Mouse (Mus musculus): ENCODE results near the gene Gp9. TPM values are rescaled to one million over a fixed set of nuclear protein-coding genes. Genes with fewer than 3 reads are reported as not detected.

Gene Gp9
- polyA plus RNA-seq (2012; rRNA removed), result 13.1 and 14.9 TPM in 2 replicates

DNA sequence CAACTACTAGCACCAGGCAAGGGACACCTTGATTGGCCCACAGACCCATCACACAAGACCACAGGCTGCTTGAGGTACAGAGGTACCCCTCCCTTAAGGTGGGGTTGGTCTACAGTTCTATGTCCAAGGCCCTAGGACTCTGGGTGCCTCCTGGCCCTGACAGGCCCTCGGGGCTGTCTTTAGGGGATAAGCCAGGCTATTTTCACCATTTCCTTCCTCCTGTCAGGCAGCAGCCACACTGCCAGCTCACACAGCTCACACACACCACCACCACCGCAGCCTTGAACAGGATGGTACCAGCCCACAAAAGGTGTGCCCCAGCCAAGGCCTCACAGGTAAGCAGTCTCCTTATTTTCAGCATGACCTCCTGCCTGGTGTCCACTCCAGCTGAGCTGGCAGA is at the start of gene Gp9:
Gp9 (plus strand) TSS at position 231 of the 400 bp plus-strand sequence.
- Histone ChIP-seq H3K4me3 (replicated peaks; ENCODE audit: extremely low read depth, low read depth, low read length) (no peak within 1 kb of the TSS), H3K4me1 (ENCODE audit: control insufficient read depth, insufficient read depth, low read length) (no peaks in the 10 kb centered on the region)
- DNase-seq, result no peak
- TF ChIP-seq CTCF (IDR thresholded peaks at IDR 0.05; ENCODE audit: insufficient read depth, low read length), result no peak
- no peak for TF ChIP-seq POLR2A (IDR thresholded peaks at IDR 0.05; ENCODE audit: borderline replicate concordance, extremely low read depth, low read depth, low read length)
- WGBS, result 34% methylated on average over 2 of the region's 2 CpGs

DNA sequence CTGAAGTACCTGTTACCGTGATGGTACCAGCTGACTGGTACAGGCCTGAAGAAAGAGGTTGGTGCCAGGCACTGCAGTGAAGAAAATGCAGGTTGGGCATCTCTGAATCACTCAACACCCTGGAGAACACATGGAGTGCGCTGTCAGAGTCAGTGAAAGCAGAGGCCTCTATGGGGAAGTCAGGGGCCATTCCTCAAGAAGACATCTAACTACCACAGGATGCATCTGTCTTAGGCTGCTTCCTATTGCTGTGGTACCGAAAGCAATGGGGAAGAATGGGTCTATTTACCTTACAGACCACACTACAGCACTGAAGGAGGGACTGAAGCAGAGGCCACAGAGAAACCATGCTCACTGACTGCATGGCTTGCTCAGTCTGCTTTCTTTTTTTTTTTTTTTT is 49.8 kb upstream of the Gp9 start:
- WGBS, result 45% methylated on average over 3 of the region's 3 CpGs
- TF ChIP-seq CTCF (IDR thresholded peaks at IDR 0.05; ENCODE audit: insufficient read depth, low read length), result no peak
- no peak for TF ChIP-seq POLR2A (IDR thresholded peaks at IDR 0.05; ENCODE audit: borderline replicate concordance, extremely low read depth, low read depth, low read length)
- Histone ChIP-seq H3K4me3 (replicated peaks; ENCODE audit: extremely low read depth, low read depth, low read length) (no peak overlapping the region), H3K4me1 (ENCODE audit: control insufficient read depth, insufficient read depth, low read length) (no peaks in the 10 kb centered on the region)
- DNase-seq, result no peak

- H3K4me3 ChIP-seq (replicated peaks; ENCODE audit: extremely low read depth, low read depth, low read length), result peak overlapping the region; percentile 67
- no peak for TF ChIP-seq POLR2A (IDR thresholded peaks at IDR 0.05; ENCODE audit: borderline replicate concordance, extremely low read depth, low read depth, low read length)
- TF ChIP-seq CTCF (IDR thresholded peaks at IDR 0.05; ENCODE audit: insufficient read depth, low read length), result no peak
- no peaks in the 10 kb centered on the region for H3K4me1 ChIP-seq (ENCODE audit: control insufficient read depth, insufficient read depth, low read length)
- no peak for DNase-seq
- WGBS, result 28% methylated on average over 13 of the region's 13 CpGs
Observed at GRCm38 (mm10) chr6:87730141-87730540, 47.7 kb upstream of the Gp9 start.

DNA sequence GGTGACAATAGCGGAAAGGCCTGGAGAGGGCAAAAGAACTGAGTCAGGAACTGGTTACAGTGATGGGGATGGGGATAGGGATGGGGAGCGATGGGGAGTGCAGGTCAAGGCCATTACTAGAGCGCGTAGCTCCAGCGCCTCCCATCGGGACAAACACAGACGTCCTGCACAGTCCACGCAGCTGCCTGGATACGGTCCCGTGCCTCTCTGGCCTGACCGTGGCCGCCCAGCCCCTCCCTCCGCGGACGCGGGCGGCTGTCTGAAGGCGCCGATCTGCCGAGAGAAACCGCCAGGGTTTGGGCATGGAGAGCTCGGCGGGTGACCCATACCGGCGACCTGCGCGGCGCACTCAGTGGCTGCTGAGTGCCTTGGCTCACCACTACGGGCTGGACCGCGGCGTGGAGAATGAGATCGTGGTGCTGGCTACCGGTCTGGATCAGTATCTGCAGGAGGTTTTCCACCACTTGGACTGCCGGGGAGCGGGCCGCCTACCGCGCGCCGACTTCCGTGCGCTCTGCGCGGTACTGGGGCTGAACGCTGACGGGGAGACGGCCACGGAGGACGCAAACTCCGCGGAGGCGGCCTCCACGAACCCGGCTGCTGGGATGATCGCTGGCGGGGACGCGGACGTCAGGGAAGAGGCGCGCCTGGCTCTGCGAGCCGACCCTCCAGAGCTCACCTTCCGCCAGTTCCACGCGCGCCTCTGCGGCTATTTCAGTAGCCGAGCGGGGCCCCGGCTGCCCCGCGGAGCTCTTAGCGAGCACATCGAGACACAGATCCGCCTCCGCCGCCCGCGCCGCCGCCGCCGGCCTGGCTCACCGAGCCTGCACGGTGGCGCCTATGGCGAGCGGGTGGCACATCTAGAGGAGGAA is 47.0 kb upstream of the Gp9 start, which contains the start of gene Efcc1:
Efcc1 (plus strand) TSS at position 279 of the 872 bp plus-strand sequence.
- 0 out of 2 replicates have a peak, but pooled peaks have one; percentile 16 for TF ChIP-seq CTCF (IDR thresholded peaks at IDR 0.05; ENCODE audit: insufficient read depth, low read length)
- TF ChIP-seq POLR2A (IDR thresholded peaks at IDR 0.05; ENCODE audit: borderline replicate concordance, extremely low read depth, low read depth, low read length), result no peak
- Histone ChIP-seq H3K4me3 (replicated peaks; ENCODE audit: extremely low read depth, low read depth, low read length) (peak within 1 kb of the TSS; percentile 67), H3K4me1 (ENCODE audit: control insufficient read depth, insufficient read depth, low read length) (no peaks in the 10 kb centered on the region)
- DNase-seq, result no peak
- WGBS, result under 1% methylated on average over 90 of the region's 90 CpGs

DNA sequence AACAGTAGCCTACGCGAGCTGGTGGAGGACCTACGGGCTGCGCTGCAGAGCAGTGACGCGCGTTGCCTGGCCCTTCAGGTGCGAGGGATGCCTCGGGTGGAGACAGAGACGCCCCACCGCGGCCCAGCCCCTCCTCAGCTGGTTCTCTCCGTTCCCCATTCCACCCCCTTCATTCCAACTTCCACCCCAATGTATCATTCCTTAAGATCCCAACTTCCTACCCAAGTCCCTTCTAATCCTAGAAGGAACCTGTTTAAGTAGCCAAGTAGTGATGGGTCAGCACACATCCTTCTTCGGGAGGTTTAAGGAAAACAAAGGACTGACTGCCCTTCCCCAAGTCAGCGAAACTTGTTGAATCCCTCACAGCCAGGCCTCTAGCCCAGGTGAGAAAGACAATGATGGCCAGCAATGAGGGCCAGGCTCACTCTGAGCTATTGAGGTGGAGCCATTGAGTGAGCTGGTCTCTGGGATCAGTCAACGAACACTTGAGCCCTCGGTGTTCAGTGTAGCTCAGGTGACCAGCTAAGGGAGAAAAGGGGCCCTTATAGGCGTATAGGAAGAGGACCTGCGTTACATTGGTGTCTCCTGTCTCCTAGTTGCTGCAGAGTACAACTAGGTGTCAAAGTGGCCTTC is 46.3 kb upstream of the Gp9 start:
- peak overlapping the region; percentile 67 for H3K4me3 ChIP-seq (replicated peaks; ENCODE audit: extremely low read depth, low read depth, low read length)
- DNase-seq, result no peak
- 10% methylated on average over 19 of the region's 19 CpGs for WGBS
- no peak for TF ChIP-seq POLR2A (IDR thresholded peaks at IDR 0.05; ENCODE audit: borderline replicate concordance, extremely low read depth, low read depth, low read length)
- TF ChIP-seq CTCF (IDR thresholded peaks at IDR 0.05; ENCODE audit: insufficient read depth, low read length), result no peak
- H3K4me1 ChIP-seq (ENCODE audit: control insufficient read depth, insufficient read depth, low read length), result no peaks in the 10 kb centered on the region

- 8% methylated on average over 53 of the region's 53 CpGs for WGBS
- peak overlapping the region; percentile 67 for H3K4me3 ChIP-seq (replicated peaks; ENCODE audit: extremely low read depth, low read depth, low read length)
Observed at GRCm38 (mm10) chr6:87732151-87733011, 45.5 kb upstream of the Gp9 start.

GRCm38 (mm10) chr6:87733131-87733930 is 44.5 kb upstream of the Gp9 start:
- H3K4me1 ChIP-seq (ENCODE audit: control insufficient read depth, insufficient read depth, low read length), result no peaks in the 10 kb centered on the region
- H3K4me3 ChIP-seq (replicated peaks; ENCODE audit: extremely low read depth, low read depth, low read length), result peak overlapping the region; percentile 2
- TF ChIP-seq POLR2A (IDR thresholded peaks at IDR 0.05; ENCODE audit: borderline replicate concordance, extremely low read depth, low read depth, low read length) (no peak), CTCF (IDR thresholded peaks at IDR 0.05; ENCODE audit: insufficient read depth, low read length) (no peak)
- no peak for DNase-seq
- WGBS, result 38% methylated on average over 14 of the region's 14 CpGs

More at GRCm38 (mm10) chr6:87732151-87733011, 45.5 kb upstream of the Gp9 start:
- no peaks in the 10 kb centered on the region for H3K4me1 ChIP-seq (ENCODE audit: control insufficient read depth, insufficient read depth, low read length)
- TF ChIP-seq POLR2A (IDR thresholded peaks at IDR 0.05; ENCODE audit: borderline replicate concordance, extremely low read depth, low read depth, low read length) (no peak), CTCF (IDR thresholded peaks at IDR 0.05; ENCODE audit: insufficient read depth, low read length) (no peak)
- no peak for DNase-seq

GRCm38 (mm10) chr6:87734136-87734535 is 43.7 kb upstream of the Gp9 start:
- DNase-seq, result no peak
- no peaks in the 10 kb centered on the region for H3K4me1 ChIP-seq (ENCODE audit: control insufficient read depth, insufficient read depth, low read length)
- TF ChIP-seq CTCF (IDR thresholded peaks at IDR 0.05; ENCODE audit: insufficient read depth, low read length), result no peak
- TF ChIP-seq POLR2A (IDR thresholded peaks at IDR 0.05; ENCODE audit: borderline replicate concordance, extremely low read depth, low read depth, low read length), result no peak
- H3K4me3 ChIP-seq (replicated peaks; ENCODE audit: extremely low read depth, low read depth, low read length), result no peak overlapping the region
- WGBS, result 35% methylated on average over 5 of the region's 5 CpGs

Data from lung, adult 2 months (tissue).